Mouse (Mus musculus) cerebral cortex, adult 2 months (tissue): ENCODE data around the gene Odf3.

Experiments
- WGBS: fragments of 180-500 bp; shearing (Covaris S2); methylation state at CpG from one replicate; pipeline ENCODE4 v1.1.7; 2018; 5-methylcytosine and 5-hydroxymethylcytosine counted together

Gene Odf3

DNA sequence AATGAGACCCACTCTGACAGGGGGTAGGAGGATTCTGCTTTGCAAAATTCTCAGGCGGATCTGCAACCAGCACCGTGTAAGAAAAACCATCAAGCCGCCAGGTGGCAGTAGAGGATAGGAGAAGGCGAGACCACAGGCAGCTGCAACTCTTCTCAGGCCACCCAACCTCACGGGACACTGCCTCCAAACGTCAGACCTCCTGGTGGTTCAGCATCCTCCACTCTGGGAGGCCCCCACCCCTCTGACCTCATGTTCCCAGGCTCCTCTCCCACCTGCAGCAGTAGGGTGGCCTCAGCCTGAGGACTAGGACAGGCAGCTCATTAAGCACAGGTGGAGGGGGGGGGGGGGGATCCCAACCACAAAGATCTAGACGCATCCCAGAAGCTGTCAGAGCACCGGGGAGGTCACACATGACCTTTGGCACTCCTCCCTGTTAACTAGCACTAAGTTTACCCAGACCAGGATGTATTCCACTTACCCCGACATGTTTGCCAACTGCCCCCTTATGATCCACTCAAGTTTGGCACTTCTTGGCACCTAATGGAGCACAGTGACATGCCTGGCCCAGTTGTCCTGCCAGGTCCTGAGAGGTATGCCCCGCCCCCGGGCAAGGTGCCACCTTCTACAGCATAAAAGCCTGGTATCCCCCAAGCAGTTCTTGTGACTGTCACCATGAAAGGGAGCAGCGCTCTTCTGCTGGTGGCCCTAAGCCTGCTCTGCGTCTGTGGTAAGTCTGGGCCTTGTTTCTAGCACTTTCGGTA is 2.5 kb upstream of the Odf3 start, which contains the start of gene Scgb1c1:
TSS of gene Scgb1c1 (plus strand) at position 643 of the 761 bp plus-strand sequence.
- 23% methylated on average over 14 of the region's 14 CpGs for WGBS

DNA sequence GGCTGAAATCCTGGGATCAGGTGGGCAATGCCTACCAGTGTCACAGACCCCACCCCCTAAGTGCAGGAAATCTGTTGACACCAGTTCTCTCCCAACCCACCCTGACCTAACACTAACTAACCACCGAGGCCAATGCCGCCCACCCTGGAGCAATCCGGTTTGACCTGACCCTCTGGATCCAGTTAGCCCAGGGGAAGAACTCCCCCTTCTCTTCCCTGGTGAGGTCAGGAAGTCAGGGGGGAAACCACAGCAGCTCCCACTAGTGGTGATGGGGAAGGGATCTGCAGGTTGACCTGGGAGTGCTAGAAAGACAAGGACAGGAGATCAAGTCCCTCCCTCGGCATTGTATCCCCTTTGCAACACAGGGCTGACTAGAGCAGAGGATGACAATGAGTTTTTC is 1.9 kb upstream of the Odf3 start:
- 73% methylated on average over 4 of the region's 4 CpGs for WGBS

DNA sequence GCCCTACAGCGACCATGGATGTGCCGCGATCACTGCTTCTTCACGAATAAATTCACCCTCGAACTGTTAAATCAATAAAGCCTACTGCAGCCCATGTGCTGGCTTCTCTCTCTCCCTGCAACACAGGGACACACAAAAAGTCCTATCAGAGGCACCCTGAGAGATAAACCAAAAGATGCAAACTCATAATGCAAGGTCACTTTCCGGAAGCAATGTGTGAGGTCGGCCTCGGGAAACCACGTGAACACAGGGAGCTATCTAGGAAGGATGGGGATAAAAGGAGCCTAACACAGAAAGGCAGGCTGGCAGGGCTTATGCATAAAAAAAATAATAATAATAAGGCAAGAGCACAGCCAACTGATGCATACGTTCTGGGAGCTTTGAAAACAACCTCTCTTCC is 929 bp upstream of the Odf3 start:
- WGBS: 86% methylated on average over 10 of the region's 10 CpGs

DNA sequence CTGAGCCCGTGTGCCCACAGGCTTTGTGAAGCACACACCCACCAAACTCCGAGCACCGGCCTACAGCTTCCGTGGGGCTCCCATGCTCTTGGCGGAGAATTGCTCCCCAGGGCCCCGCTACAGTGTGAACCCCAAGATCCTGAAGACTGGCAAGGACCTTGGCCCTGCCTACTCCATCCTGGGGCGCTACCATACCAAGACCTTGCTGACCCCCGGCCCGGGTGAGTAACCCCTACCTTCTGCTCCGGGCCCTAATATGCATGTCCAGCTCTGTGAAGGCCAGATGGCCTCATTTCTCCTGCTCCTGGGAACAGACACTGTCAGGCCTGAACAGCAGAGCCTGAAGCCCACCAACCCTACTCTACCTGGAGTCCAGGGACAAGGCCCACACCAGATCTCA is 986 bp downstream of the Odf3 start:
- 93% methylated on average over 10 of the region's 10 CpGs for WGBS

DNA sequence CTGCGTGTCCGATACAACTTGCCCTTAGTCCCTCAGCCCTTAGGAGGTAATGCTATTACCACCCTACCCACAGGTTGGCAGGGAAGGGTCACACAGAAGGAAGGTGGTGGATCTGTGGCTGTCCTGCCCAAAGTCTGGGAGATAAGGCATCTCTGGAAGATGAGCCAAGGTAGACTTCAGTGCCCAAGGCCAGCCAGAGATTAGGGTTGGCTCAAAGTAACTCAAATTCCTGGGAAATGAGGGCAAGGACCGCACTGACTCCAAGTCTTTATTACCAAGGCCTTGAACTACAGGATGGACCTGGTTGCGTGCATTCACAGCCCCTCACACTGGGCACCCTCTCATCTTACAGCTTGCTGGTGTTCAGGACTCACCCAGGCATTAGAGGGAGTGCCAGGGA is 4.3 kb downstream of the Odf3 start:
- WGBS: 97% methylated on average over 4 of the region's 4 CpGs

DNA sequence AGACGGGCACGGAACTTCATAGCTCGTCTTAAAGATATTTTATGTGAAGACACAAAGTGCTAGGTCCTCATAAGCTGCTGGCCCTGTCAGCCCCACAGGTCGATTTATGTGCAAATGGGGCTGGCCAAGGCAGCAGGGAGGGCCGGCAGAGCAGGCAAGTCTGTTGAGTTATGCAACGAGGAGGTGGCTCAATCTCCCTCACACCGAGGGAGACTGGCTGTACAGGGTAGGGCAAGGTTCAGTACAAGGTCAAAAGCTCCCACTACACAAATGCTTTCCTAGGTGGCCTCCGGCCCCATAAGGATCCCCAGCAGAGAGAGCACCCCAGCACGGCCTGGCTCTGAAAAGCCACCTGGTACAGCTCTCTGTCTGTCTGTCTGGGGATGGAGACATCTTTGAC is 5.8 kb downstream of the Odf3 start:
- WGBS: 87% methylated on average over 9 of the region's 9 CpGs

DNA sequence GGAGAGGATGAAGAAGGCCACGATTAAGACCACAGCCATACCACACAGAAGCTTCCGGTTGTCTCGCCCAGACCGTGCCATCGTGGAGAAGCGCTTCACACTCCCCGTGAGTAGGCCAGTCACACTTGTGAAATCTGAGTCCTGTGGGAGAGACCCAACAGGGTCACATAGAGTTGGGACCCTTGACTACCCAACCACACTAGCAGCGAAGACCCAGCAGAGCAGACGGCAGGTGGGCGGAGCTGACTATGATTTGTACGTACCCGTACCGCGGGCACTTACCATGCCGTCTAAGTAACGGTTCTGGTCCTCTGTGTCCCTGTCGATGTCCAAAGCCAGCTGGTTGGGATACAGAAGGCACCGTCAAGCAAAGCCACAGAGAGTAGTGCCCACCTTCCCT is 6.9 kb downstream of the Odf3 start:
- WGBS: 90% methylated on average over 18 of the region's 18 CpGs

DNA sequence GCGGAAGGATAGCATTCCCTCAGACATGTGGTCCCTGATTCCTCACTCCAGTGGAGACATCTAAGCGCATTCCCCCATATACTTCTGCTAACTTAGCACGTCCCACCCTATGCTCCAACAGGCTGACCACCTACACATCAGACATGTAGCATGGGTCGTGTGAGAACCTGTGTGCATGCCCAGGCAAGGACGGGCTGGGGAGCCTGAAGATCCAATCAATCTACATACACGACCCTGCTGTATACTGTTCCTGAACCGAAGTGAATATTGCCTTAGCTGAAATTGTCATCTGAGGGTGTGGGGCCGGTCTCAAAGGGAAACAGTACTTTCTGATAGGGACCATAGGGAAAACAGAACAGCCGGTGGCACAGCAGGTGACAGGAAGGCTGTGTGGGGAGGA is 7.6 kb downstream of the Odf3 start:
- WGBS: 46% methylated on average over 9 of the region's 9 CpGs

DNA sequence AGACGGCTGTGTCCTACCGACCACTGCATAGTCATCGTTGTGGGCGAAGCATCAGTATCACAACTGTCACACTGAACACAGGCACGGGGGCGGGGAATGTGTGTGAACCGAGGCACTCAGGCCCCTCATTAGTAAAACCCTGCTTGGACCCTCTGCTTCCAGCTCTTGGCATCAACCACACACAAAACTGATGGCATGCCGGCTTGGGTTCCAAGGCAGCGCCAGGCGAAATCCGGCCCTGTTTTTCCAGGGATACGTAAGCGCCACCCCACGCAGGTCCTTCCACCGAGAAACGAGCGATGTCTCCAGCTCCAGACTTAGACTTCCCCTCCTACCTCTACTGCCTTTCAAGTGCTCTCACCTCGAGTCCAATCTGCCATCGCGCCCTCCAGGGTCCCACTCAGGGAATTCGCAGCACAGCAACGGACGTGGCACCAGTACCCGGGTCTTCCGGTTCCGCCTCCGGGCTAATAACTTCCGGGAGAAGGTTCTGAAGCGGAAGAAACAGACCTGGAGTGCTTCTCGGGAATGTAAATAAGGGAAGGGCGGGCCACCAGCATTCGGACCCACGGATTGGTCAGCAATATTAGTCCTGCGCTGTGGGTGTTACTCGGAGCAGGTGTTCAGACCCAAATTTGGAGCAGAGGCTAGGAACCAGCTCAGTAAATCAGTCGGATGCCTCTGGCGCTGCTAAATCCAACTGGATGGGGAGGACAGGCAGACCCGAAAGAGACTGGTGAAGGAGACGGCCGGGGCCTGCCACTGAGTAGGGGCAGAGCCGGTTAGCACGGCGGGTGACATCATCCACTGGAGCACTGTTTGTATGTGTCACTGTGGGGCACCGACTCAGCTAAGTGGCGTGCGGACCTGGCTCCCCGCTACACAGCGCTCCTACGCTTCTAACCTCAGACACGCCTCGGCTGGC is 8.5 kb downstream of the Odf3 start, which contains the start of gene Gm45785:
TSS of gene Gm45785 (minus strand) at position 472 of the 925 bp plus-strand sequence.
- under 1% methylated on average over 51 of the region's 51 CpGs for WGBS

DNA sequence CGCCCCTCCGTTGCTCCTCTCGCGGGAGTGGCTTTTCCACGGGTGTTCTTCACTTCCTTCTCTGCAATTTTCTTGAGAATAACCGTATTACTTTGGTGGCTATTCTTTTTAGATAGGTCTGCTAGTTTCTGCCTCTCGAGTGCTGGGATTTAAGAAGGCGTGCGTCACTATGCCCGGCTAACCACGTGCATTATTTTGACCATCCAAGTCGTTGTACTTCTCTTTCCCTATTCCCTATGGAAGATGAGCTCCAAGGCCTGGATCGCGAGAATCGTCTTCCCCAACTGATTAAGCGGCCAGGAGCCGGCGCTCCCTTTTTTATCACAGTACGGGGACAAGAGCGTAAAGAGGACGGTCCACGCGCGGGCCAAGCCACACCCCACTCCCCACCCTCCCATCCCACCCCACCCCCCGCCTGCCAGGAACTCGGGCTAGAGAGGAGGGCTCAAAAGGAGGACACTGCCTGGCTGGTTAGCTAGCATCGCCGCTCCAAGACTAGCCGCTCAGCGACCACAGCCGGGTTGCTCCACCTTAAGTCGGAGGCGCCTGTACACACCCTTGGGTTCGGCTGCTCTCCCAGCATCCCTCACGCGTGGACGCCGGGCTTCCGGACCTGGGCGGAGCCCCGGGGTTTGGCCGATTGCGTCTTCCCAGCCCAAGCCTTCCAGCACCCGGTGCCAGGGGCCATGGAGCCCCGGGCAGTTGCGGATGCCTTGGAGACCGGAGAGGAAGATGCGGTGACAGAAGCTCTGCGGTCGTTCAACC is 9.4 kb downstream of the Odf3 start, which contains the start of gene Ric8a:
TSS of gene Ric8a (plus strand) at position 173 of the 765 bp plus-strand sequence.
- WGBS: under 1% methylated on average over 50 of the region's 50 CpGs

DNA sequence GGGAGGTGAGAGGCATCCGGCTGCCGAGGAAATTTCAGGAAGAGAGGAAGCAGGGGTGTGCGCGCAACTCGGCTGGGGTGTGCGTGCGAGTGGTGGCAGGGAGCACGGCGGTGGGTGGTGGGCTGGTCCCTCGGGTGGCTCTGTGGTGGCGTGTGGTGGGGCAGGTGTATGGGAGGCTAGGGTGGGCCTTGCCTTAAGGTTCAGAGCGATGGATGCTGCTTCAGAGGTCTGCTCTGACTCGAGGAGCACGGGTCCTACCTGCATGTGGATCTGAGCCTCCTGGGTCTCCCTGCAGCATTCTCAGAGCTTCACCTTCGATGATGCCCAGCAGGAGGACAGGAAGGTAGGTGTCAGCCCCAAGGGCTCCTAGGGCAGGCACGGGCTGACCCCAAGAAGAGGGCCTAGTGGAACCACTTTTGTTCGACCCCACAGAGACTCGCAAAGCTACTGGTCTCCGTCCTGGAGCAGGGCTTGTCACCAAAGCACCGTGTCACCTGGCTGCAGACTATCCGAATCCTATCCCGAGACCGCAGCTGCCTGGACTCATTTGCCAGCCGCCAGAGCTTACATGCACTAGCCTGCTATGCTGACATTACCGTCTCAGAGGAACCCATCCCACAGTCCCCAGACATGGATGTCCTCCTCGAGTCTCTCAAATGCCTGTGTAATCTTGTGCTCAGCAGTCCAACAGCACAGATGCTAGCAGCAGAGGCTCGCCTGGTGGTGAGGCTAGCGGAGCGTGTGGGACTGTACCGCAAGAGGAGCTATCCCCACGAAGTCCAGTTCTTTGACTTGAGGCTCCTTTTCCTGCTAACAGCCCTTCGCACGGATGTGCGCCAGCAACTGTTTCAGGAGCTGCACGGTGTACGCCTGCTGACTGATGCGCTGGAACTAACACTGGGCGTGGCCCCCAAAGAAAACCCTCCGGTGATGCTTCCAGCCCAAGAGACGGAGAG is 10.2 kb downstream of the Odf3 start, which contains the start of gene Bet1l:
TSS of gene Bet1l (minus strand) at position 28 of the 956 bp plus-strand sequence.
- 17% methylated on average over 40 of the region's 40 CpGs for WGBS

DNA sequence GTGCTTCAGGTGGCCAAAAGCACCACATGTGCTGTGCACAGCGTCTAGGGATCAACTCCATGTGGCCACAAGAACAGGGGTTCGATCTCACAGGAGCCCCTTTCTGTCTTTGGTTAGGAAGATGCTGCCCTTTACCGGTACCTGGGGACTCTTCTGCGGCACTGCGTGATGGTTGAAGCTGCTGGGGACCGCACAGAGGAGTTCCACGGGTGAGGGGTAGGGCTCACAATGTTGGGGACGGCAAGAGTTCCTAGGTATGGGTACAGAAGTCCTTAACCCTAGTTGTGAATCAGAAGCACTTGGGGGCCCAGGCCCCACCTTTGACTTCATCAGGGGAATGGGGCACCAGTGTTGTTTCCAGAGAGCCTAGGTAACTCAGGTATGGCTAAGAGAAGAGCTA is 11.1 kb downstream of the Odf3 start:
- WGBS: 93% methylated on average over 8 of the region's 8 CpGs

DNA sequence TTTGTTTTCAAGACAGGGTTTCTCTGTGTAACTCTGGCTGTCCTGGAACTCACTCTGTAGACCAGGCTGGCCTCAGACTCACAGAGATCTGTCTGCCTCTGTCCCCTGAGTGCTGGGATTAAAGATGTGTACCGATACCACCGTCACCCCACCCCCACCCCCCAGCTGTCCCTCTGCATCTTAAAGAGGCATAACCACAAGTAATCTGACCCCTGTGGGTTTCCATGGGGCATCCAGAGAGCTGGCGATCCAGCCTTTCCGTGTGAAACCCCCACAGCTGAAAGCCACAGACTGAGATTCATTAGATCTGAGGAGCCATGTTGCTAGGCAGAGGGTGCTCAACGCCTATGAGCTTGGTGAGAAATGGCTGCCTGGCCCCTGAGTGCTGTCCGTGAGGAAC is 12.4 kb downstream of the Odf3 start:
- 66% methylated on average over 6 of the region's 6 CpGs for WGBS

DNA sequence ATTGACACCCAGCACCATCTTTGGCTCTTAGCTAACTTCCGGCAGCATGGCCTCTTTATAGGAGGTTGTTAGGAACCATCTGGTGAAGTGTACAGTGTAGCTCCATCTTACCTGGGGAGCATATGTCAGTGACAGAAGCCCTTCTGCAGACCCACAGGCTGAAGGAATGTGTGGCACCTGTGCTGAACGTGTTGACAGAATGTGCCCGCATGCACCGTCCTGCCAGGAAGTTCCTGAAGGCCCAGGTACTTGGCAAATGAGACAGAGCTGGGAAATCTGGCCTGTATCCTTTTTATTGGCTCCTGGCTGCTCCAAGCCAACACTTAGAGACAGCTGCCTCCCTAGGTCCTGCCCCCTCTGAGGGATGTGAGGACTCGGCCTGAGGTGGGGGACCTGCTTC is 13.1 kb downstream of the Odf3 start:
- 82% methylated on average over 5 of the region's 5 CpGs for WGBS

DNA sequence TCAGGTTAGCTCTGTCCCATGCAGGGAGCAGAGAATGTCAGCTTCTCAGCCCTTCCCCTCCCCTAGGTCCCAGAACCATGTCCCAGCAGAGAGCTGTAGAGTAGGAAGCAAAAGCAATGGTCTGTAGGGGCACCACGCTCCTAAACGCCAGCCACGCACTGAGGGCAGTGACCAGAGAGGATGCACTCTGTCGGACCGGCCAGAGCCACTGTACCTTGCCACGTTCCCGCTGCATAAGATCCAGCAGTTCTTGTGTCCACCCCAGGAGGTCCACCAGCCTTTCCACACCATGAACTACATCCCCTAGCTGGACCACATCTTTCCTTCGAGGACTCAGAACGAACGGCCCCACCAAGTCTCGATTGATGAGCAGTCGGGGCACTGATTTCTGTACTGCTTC is 17.2 kb downstream of the Odf3 start:
- 88% methylated on average over 12 of the region's 12 CpGs for WGBS

DNA sequence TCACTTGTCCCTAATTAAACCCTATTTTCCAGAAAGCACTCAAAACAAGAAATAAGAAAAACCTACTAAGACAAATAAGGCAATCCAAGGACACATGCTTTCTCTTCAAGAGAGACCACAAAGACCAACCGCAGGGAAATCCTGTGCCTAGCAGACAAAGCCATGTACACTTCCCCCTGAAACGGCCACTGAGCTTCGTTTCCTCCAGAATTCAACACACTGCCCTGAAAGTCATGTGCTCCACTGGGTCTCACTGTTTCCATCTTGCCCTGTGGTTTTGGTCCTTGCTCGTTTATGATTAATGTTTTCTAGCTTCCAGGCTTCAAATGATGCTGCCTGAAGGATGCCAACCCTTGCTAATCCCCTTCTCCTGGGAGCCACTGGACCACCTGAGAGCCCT is 26.6 kb downstream of the Odf3 start:
- WGBS: 73% methylated on average over 4 of the region's 4 CpGs

DNA sequence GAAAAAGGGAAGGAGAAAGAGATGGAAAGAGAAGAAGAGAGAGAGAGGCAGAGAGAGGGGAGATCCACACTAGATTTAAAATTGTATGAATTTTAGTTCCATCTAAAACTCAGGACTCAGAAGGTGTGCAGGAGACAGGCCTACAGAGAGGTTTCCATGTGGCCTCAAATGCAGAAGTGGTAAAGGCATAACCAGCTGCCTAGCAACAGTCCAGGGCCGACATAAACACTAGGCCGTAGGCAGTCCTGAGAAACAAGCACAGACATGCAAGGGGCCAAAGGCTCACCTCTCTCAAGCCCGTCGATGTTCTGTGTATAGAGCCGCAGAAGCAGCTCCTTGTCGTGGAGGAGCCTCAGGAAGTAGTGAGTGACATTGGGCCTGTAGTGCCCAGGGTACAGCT is 29.8 kb downstream of the Odf3 start:
- 90% methylated on average over 6 of the region's 6 CpGs for WGBS

DNA sequence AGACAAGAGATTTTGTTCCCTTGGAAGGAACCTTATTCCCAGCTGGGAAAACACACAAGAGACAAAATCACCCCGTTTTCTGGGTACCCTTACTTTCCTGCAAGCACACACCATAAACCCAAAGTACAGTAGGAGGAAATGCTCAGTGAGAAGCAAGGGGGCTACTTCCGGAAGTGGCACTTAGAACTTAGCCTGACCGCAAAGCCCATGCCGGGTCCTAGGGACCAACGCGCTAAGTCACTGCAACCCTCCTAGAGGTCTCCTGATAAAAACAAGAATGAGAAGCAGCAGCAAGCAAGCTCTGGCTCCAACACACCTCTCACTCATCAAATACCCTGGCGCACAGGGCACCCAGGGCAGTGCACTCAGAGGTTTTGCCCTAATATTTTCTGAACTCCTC is 31.8 kb downstream of the Odf3 start:
- 80% methylated on average over 7 of the region's 7 CpGs for WGBS

DNA sequence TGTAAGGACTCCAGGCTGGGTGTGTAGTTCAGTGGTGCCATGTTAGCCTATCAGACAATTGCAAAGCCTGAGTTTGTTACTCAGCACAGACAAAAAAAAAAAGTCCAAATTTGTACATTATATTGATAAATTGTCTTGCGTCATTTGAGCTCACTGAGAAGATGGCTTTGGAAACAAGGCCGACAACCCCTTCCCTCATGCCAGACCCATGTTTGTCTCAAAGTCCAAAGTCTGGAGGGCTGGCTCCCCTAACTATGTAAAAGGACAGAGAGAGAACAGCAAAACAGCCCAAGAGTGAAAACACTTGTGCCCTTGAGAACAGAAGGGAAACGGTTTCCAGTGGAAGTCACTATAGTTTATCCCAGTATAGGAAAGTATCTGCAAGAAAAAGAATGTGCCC is 32.8 kb downstream of the Odf3 start:
- 74% methylated on average over 3 of the region's 3 CpGs for WGBS

DNA sequence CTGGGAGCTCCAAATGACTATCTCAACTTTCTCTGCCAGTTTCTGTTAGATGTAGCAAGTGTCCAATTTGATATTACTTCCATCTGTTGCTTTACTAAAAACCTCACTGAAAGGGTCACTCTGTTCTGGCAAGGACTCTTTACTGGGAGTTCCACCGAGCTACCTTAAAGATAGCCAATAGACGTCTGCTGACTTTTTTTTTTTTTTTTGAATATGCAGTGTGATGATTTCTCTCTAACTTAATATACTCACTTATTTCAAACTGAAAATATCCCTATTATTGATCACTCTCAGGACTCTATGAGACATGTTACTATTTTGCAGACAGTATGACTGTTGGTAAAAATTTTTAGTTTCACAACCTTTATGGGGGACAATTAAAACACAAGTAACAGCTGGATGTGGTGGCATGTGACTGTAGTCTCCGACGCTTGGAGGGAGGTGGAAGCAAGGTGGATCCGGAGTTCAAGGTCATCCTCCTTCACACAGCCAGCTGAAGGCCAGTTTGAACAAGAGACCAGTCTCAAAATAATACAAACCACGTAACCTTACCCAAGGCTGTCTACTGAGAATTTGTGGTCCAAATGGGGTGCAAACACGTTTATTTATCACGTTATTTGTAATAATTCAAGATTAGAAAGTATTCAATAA is 33.4 kb downstream of the Odf3 start:
- WGBS: 8% methylated on average over 8 of the region's 8 CpGs
